Mouse (Mus musculus): Measurements from ENCODE around the gene Tmem274. TPM values are rescaled to one million over a fixed set of nuclear protein-coding genes. Genes with fewer than 3 reads are reported as not detected.
"Not testable (repeated sequence)": the region's sequence is repeated elsewhere in the genome, so short reads cannot be mapped to it uniquely, and the experiment has no call there.

Tmem274 gene
- polyA plus RNA-seq, 1 experiment from 2014 or later: 0.35 TPM

GRCm38 (mm10) chr4:149454879-149455278 is 22.3 kb upstream of the Tmem274 start, which contains the start of gene Rbp7:
TSS of gene Rbp7 (minus strand) at chr4:149454978.
- Histone ChIP-seq H3K4me3 (no peak within 1 kb of the TSS), H3K9ac (no peak within 1 kb of the TSS), H3K4me1 (replicated peaks) (no peaks in the 10 kb centered on the region), H3K4me2 (no peak within 1 kb of the TSS), H3K36me3 (no peaks in the 10 kb centered on the region), H3K27ac (no peak within 1 kb of the TSS), H3K27me3 (no peaks in the 10 kb centered on the region), H3K9me3 (replicated peaks) (no peaks in the 10 kb centered on the region)
- no peak; the same call in 1 of the 2 replicates for ATAC-seq (replicated peaks; ENCODE audit: insufficient number of reproducible peaks, insufficient read depth, low FRiP score, low read depth)
- 44% methylated on average over 8 of the region's 8 CpGs for WGBS

- not testable (repeated sequence) for ATAC-seq (replicated peaks; ENCODE audit: insufficient number of reproducible peaks, insufficient read depth, low FRiP score, low read depth); H3K4me2 ChIP-seq; H3K9me3 ChIP-seq (replicated peaks); H3K36me3 ChIP-seq; H3K27ac ChIP-seq; H3K4me1 ChIP-seq (replicated peaks); H3K27me3 ChIP-seq; H3K4me3 ChIP-seq; H3K9ac ChIP-seq
- WGBS: 83% methylated on average over 27 of the region's 27 CpGs
Observed at GRCm38 (mm10) chr4:149457163-149457562, 20.0 kb upstream of the Tmem274 start.

- Histone ChIP-seq H3K27me3 (no peaks in the 10 kb centered on the region), H3K4me3 (no peak overlapping the region), H3K4me2 (no peak overlapping the region), H3K4me1 (replicated peaks) (peaks cover 7% of the 10 kb centered on the region), H3K36me3 (no peaks in the 10 kb centered on the region), H3K9me3 (replicated peaks) (no peaks in the 10 kb centered on the region), H3K27ac (no peak overlapping the region), H3K9ac (no peak overlapping the region)
- 55% methylated on average over 6 of the region's 6 CpGs for WGBS
- ATAC-seq (replicated peaks; ENCODE audit: insufficient number of reproducible peaks, insufficient read depth, low FRiP score, low read depth): no peak
Observed at GRCm38 (mm10) chr4:149457831-149458430, 19.2 kb upstream of the Tmem274 start.

GRCm38 (mm10) chr4:149458526-149458925 is 18.7 kb upstream of the Tmem274 start:
- no peak for ATAC-seq (replicated peaks; ENCODE audit: insufficient number of reproducible peaks, insufficient read depth, low FRiP score, low read depth)
- no peak overlapping the region for H3K9ac ChIP-seq
- H3K36me3 ChIP-seq: no peaks in the 10 kb centered on the region
- H3K9me3 ChIP-seq (replicated peaks): no peaks in the 10 kb centered on the region
- no peak overlapping the region for H3K27ac ChIP-seq
- peaks cover 7% of the 10 kb centered on the region for H3K4me1 ChIP-seq (replicated peaks)
- no peaks in the 10 kb centered on the region for H3K27me3 ChIP-seq
- no peak overlapping the region for H3K4me3 ChIP-seq
- no peak overlapping the region for H3K4me2 ChIP-seq
- whole genome bisulfite sequencing: 53% methylated on average over 5 of the region's 5 CpGs

DNA sequence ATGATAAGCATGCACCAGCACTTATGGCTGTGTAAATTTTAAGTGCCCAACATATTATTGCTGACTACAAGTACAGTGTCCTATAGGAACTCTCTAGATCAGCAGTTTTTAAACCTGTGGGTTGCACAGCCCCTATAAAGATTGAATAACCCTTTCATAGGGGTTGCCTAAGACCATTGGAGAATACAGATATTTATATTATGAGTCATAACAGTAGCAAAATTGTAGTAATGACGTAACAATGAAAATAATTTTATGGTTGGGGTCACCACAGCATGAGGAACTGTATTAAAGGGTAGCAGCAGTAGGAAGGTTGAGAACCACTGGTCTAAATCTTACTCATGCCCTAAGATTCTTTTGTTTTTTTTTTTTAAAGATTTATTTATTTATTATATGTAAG is 17.8 kb upstream of the Tmem274 start:
- no peaks in the 10 kb centered on the region for H3K9me3 ChIP-seq (replicated peaks)
- H3K27ac ChIP-seq: no peak overlapping the region
- H3K4me2 ChIP-seq: no peak overlapping the region
- no peaks in the 10 kb centered on the region for H3K36me3 ChIP-seq
- H3K27me3 ChIP-seq: no peaks in the 10 kb centered on the region
- no peak for ATAC-seq (replicated peaks; ENCODE audit: insufficient number of reproducible peaks, insufficient read depth, low FRiP score, low read depth)
- WGBS: 83% methylated on average over 1 of the region's 1 CpGs
- H3K9ac ChIP-seq: no peak overlapping the region
- peaks cover 7% of the 10 kb centered on the region for H3K4me1 ChIP-seq (replicated peaks)
- no peak overlapping the region for H3K4me3 ChIP-seq

- WGBS: 92% methylated on average over 2 of the region's 2 CpGs
- not testable (repeated sequence) for ATAC-seq (replicated peaks; ENCODE audit: insufficient number of reproducible peaks, insufficient read depth, low FRiP score, low read depth)
Observed at GRCm38 (mm10) chr4:149460475-149460874, 16.7 kb upstream of the Tmem274 start.

GRCm38 (mm10) chr4:149461579-149462304 is 15.4 kb upstream of the Tmem274 start:
- 41% methylated on average over 5 of the region's 7 CpGs for WGBS
- Histone ChIP-seq H3K9me3 (replicated peaks) (no peaks in the 10 kb centered on the region), H3K27me3 (no peaks in the 10 kb centered on the region), H3K9ac (no peak overlapping the region), H3K4me1 (replicated peaks) (peaks cover 7% of the 10 kb centered on the region), H3K4me3 (no peak overlapping the region), H3K36me3 (no peaks in the 10 kb centered on the region), H3K27ac (no peak overlapping the region), H3K4me2 (no peak overlapping the region)
- ATAC-seq (replicated peaks; ENCODE audit: insufficient number of reproducible peaks, insufficient read depth, low FRiP score, low read depth): no peak

More at GRCm38 (mm10) chr4:149460475-149460874, 16.7 kb upstream of the Tmem274 start:
- not testable (repeated sequence) for H3K4me2 ChIP-seq; H3K4me1 ChIP-seq (replicated peaks); H3K4me3 ChIP-seq; H3K36me3 ChIP-seq; H3K27me3 ChIP-seq; H3K9me3 ChIP-seq (replicated peaks); H3K9ac ChIP-seq; H3K27ac ChIP-seq

- Histone ChIP-seq H3K9ac (no peak overlapping the region), H3K4me3 (no peak overlapping the region), H3K27me3 (no peaks in the 10 kb centered on the region), H3K27ac (no peak overlapping the region), H3K4me2 (no peak overlapping the region), H3K9me3 (replicated peaks) (no peaks in the 10 kb centered on the region), H3K36me3 (peaks cover 2% of the 10 kb centered on the region; the same call in 1 of the 2 replicates), H3K4me1 (replicated peaks) (peaks cover 7% of the 10 kb centered on the region)
- WGBS: 65% methylated on average over 6 of the region's 6 CpGs
- ATAC-seq (replicated peaks; ENCODE audit: insufficient number of reproducible peaks, insufficient read depth, low FRiP score, low read depth): no peak
Observed at GRCm38 (mm10) chr4:149462305-149462971, 14.7 kb upstream of the Tmem274 start.

DNA sequence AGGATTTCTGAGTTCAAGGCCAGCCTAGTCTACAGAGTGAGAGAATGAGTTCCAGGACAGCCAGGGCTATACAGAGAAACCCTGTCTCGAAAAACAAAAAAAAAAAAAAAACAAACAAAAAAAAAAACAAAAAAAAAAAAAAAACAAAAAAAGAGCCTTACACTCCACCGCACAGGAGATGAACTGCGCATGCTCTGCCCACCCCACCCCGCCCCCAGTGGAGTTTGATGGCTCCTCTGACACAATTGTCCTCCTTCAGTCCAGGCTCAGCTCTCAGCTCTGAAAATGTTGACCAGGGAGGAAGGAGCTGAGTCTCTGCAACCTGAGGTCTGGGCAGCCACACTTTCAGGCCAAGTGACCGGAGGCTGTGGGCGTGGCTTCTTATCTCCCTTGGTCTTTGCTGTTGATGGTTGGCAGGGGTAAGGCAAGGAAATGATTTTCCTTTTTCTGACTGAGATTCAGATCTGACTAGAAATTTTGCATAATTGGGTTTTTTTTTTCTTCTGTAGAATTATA is 13.7 kb upstream of the Tmem274 start:
- Histone ChIP-seq H3K27me3 (no peaks in the 10 kb centered on the region), H3K36me3 (peaks cover 8% of the 10 kb centered on the region; the same call in 1 of the 2 replicates), H3K27ac (no peak overlapping the region), H3K9ac (no peak overlapping the region), H3K4me2 (no peak overlapping the region), H3K4me1 (replicated peaks) (peaks cover 7% of the 10 kb centered on the region), H3K9me3 (replicated peaks) (no peaks in the 10 kb centered on the region), H3K4me3 (no peak overlapping the region)
- no peak for ATAC-seq (replicated peaks; ENCODE audit: insufficient number of reproducible peaks, insufficient read depth, low FRiP score, low read depth)
- WGBS: 75% methylated on average over 6 of the region's 6 CpGs

GRCm38 (mm10) chr4:149469557-149469956 is 7.6 kb upstream of the Tmem274 start:
- H3K36me3 ChIP-seq: peaks cover 41% of the 10 kb centered on the region
- no peaks in the 10 kb centered on the region for H3K4me1 ChIP-seq (replicated peaks)
- no peaks in the 10 kb centered on the region for H3K9me3 ChIP-seq (replicated peaks)
- no peak overlapping the region for H3K4me3 ChIP-seq
- no peak overlapping the region for H3K9ac ChIP-seq
- H3K27me3 ChIP-seq: no peaks in the 10 kb centered on the region
- no peak for ATAC-seq (replicated peaks; ENCODE audit: insufficient number of reproducible peaks, insufficient read depth, low FRiP score, low read depth)
- no peak overlapping the region for H3K27ac ChIP-seq
- no peak overlapping the region for H3K4me2 ChIP-seq
- 88% methylated on average over 3 of the region's 3 CpGs for WGBS

GRCm38 (mm10) chr4:149475096-149475495 is 2.1 kb upstream of the Tmem274 start:
- ATAC-seq (replicated peaks; ENCODE audit: insufficient number of reproducible peaks, insufficient read depth, low FRiP score, low read depth): no peak
- 60% methylated on average over 7 of the region's 7 CpGs for WGBS

More at GRCm38 (mm10) chr4:149475096-149475495, 2.1 kb upstream of the Tmem274 start:
- H3K4me2 ChIP-seq: no peak overlapping the region
- no peak overlapping the region for H3K27ac ChIP-seq
- no peak overlapping the region for H3K9ac ChIP-seq
- H3K27me3 ChIP-seq: no peaks in the 10 kb centered on the region
- H3K4me1 ChIP-seq (replicated peaks): no peaks in the 10 kb centered on the region; the same call in 1 of the 2 replicates
- H3K9me3 ChIP-seq (replicated peaks): no peaks in the 10 kb centered on the region
- H3K36me3 ChIP-seq: peaks cover 20% of the 10 kb centered on the region
- no peak overlapping the region for H3K4me3 ChIP-seq
